Mouse (Mus musculus) heart, embryonic 14.5 days (tissue): ENCODE measurements at regions not wholly inside any gene's neighbourhood (a gene's known extent, or its start where the extent isn't known, plus 50 kb on each side); places are given as distances from the start of the nearest gene placed in this dataset.

Experiments
- ATAC-seq: fragments of 200-750 bp; cut with Nextera tagmentation; 2 replicates; pipeline ENCODE4 v1.8.0; 2017; ENCODE audit warnings: low read depth, moderate TSS enrichment; ENCODE audit not compliant: insufficient number of reproducible peaks, insufficient read depth, low FRiP score
- H3K27ac ChIP-seq, 2 experiments: fragments of 200-500 bp in 1 of 2; fragments of 300-500 bp in 1 of 2; sonication (generic) in 1 of 2; replicated peaks in 1 of 2; 2 replicates each; pipeline ENCODE4 v1.5.1; 2012 to 2014; ENCODE audit warnings: low read depth in 2 of 2, low read length in 2 of 2, control low read depth in 1 of 2, mild to moderate bottlenecking in 1 of 2, mixed read lengths in 1 of 2; ENCODE audit not compliant: control insufficient read depth in 1 of 2, insufficient read depth in 1 of 2
- H3K27me3 ChIP-seq: fragments of 300-500 bp; sonication (generic); 2 replicates; pipeline ENCODE4 v1.6.1; 2014; ENCODE audit warnings: mild to moderate bottlenecking, low read length, control low read depth; ENCODE audit not compliant: control insufficient read depth, insufficient read depth
- H3K36me3 ChIP-seq: fragments of 300-500 bp; sonication (generic); 2 replicates; pipeline ENCODE4 v1.6.1; 2014; ENCODE audit warnings: mild to moderate bottlenecking, control low read depth, low read length, mixed read lengths; ENCODE audit not compliant: control insufficient read depth, insufficient read depth
- H3K4me1 ChIP-seq, 2 experiments: fragments of 200-500 bp in 1 of 2; fragments of 300-500 bp in 1 of 2; sonication (generic) in 1 of 2; 2 replicates each; pipeline ENCODE4 v1.6.1; 2012 to 2014; ENCODE audit warnings: low read length in 2 of 2, control low read depth in 1 of 2, mixed read lengths in 1 of 2; ENCODE audit not compliant: control insufficient read depth in 2 of 2, insufficient read depth in 2 of 2
- H3K4me2 ChIP-seq: fragments of 300-500 bp; sonication (generic); 2 replicates; pipeline ENCODE4 v1.6.1; 2014; ENCODE audit warnings: mild to moderate bottlenecking, low read length
- H3K4me3 ChIP-seq, 2 experiments: fragments of 200-500 bp in 1 of 2; fragments of 300-500 bp in 1 of 2; sonication (generic) in 1 of 2; 2 replicates each; pipeline ENCODE4 v1.5.1; 2012 to 2014; ENCODE audit warnings: low read length in 2 of 2, mild to moderate bottlenecking in 2 of 2, control low read depth in 1 of 2, low read depth in 1 of 2, moderate library complexity in 1 of 2; ENCODE audit not compliant: control insufficient read depth in 1 of 2, insufficient read depth in 1 of 2
- H3K9ac ChIP-seq: fragments of 300-500 bp; sonication (generic); 2 replicates; pipeline ENCODE4 v1.6.1; 2014; ENCODE audit warnings: mild to moderate bottlenecking, low read length
- H3K9me3 ChIP-seq: fragments of 300-500 bp; sonication (generic); 2 replicates; pipeline ENCODE4 v1.6.1; 2016; ENCODE audit warnings: low read length, control low read depth; ENCODE audit not compliant: control insufficient read depth
- WGBS: fragments of 180-500 bp; shearing (Covaris S2); extraction: QIAGEN DNeasy Blood & Tissue Kit; methylation state at CpG from one replicate; pipeline ENCODE4 v1.1.7; 2014; 5-methylcytosine and 5-hydroxymethylcytosine counted together

- ATAC-seq, result no peak
- H3K27ac ChIP-seq, result no peak overlapping the region
- no peaks in the 10 kb centered on the region for H3K9me3 ChIP-seq
- H3K4me1 ChIP-seq, result peaks cover 4 to 6% of the 10 kb centered on the region in 2 experiments; a peak in 3 of 4 replicates
- no peak overlapping the region for H3K4me3 ChIP-seq
- WGBS, result 68% methylated on average over 9 of the region's 9 CpGs
- H3K9ac ChIP-seq, result no peak overlapping the region
- no peak overlapping the region for H3K4me2 ChIP-seq
- H3K36me3 ChIP-seq, result no peaks in the 10 kb centered on the region
- H3K27me3 ChIP-seq, result peaks cover 4% of the 10 kb centered on the region; the same call in 1 of the 2 replicates
These were observed 139.2 kb downstream of the Pja1 start for GRCm38 (mm10) chrX:99331764-99332456.

- no peak overlapping the region for H3K9ac ChIP-seq
- no peak overlapping the region for H3K4me3 ChIP-seq
- WGBS, result 90% methylated on average over 8 of the region's 8 CpGs
- ATAC-seq, result no peak
- no peak overlapping the region for H3K4me2 ChIP-seq
- H3K9me3 ChIP-seq, result no peaks in the 10 kb centered on the region
- peaks cover 4% of the 10 kb centered on the region; the same call in 1 of the 2 replicates for H3K27me3 ChIP-seq
- H3K36me3 ChIP-seq, result no peaks in the 10 kb centered on the region
- peaks cover 13 to 15% of the 10 kb centered on the region in 2 experiments for H3K4me1 ChIP-seq
- H3K27ac ChIP-seq, result no peak overlapping the region
These were observed 140.7 kb downstream of the Pja1 start for GRCm38 (mm10) chrX:99330386-99330785.

- Histone ChIP-seq H3K27ac (peak overlapping the region in 1 of 2 experiments; percentile 24; a peak in 1 of 4 replicates), H3K4me3 (no peak overlapping the region)
These were observed 142.5 kb downstream of the Pja1 start for GRCm38 (mm10) chrX:99328576-99328975.

GRCm38 (mm10) chrX:99326167-99326566, 144.9 kb downstream of the Pja1 start:
- Histone ChIP-seq H3K27me3 (peaks cover 4% of the 10 kb centered on the region; the same call in 1 of the 2 replicates), H3K4me1 (peaks cover 27 to 35% of the 10 kb centered on the region in 2 experiments), H3K27ac (peak overlapping the region; percentile 84), H3K4me2 (no peak overlapping the region; the same call in 1 of the 2 replicates), H3K9ac (no peak overlapping the region), H3K9me3 (no peaks in the 10 kb centered on the region), H3K36me3 (no peaks in the 10 kb centered on the region), H3K4me3 (no peak overlapping the region)
- ATAC-seq, result peak; percentile 72; the same call in 1 of the 2 replicates
- WGBS, result 31% methylated on average over 7 of the region's 7 CpGs

More at GRCm38 (mm10) chrX:99328576-99328975, 142.5 kb downstream of the Pja1 start:
- 34% methylated on average over 4 of the region's 4 CpGs for WGBS
- H3K9ac ChIP-seq, result no peak overlapping the region
- peaks cover 27 to 31% of the 10 kb centered on the region in 2 experiments for H3K4me1 ChIP-seq
- H3K4me2 ChIP-seq, result no peak overlapping the region
- H3K36me3 ChIP-seq, result no peaks in the 10 kb centered on the region
- H3K9me3 ChIP-seq, result no peaks in the 10 kb centered on the region
- peaks cover 4% of the 10 kb centered on the region; the same call in 1 of the 2 replicates for H3K27me3 ChIP-seq
- ATAC-seq, result no peak

GRCm38 (mm10) chrX:99325460-99325859, 145.6 kb downstream of the Pja1 start:
- no peak overlapping the region; the same call in 1 of the 2 replicates for H3K4me2 ChIP-seq
- peak overlapping the region; percentile 77 to 84 for H3K27ac ChIP-seq
- H3K36me3 ChIP-seq, result no peaks in the 10 kb centered on the region
- H3K27me3 ChIP-seq, result peaks cover under 1% of the 10 kb centered on the region; the same call in 1 of the 2 replicates
- no peak overlapping the region for H3K4me3 ChIP-seq
- peaks cover 27 to 35% of the 10 kb centered on the region in 2 experiments for H3K4me1 ChIP-seq
- no peak for ATAC-seq
- H3K9me3 ChIP-seq, result no peaks in the 10 kb centered on the region
- H3K9ac ChIP-seq, result no peak overlapping the region
- 47% methylated on average over 8 of the region's 8 CpGs for WGBS

GRCm38 (mm10) chrX:99324546-99325170, 146.4 kb downstream of the Pja1 start:
- H3K9ac ChIP-seq, result no peak overlapping the region
- H3K4me2 ChIP-seq, result no peak overlapping the region
- H3K27ac ChIP-seq, result peak overlapping the region in 1 of 2 experiments; percentile 84; a peak in 2 of 4 replicates
- no peaks in the 10 kb centered on the region for H3K36me3 ChIP-seq
- H3K9me3 ChIP-seq, result no peaks in the 10 kb centered on the region
- peaks cover 27 to 37% of the 10 kb centered on the region in 2 experiments for H3K4me1 ChIP-seq
- no peak for ATAC-seq
- 46% methylated on average over 6 of the region's 6 CpGs for WGBS
- no peaks in the 10 kb centered on the region for H3K27me3 ChIP-seq
- no peak overlapping the region for H3K4me3 ChIP-seq

GRCm38 (mm10) chrX:99319791-99320190, 151.3 kb downstream of the Pja1 start:
- ATAC-seq, result no peak
- no peak overlapping the region for H3K27ac ChIP-seq
- WGBS, result 74% methylated on average over 7 of the region's 7 CpGs

More at GRCm38 (mm10) chrX:99319791-99320190, 151.3 kb downstream of the Pja1 start:
- Histone ChIP-seq H3K4me3 (no peak overlapping the region), H3K4me1 (peaks cover 12 to 23% of the 10 kb centered on the region in 2 experiments; a peak in 3 of 4 replicates), H3K9me3 (no peaks in the 10 kb centered on the region), H3K27me3 (no peaks in the 10 kb centered on the region), H3K36me3 (no peaks in the 10 kb centered on the region), H3K4me2 (no peak overlapping the region), H3K9ac (no peak overlapping the region)
